In genomic region chr6:66272216-66272615, GRCm38 (mm10) we compare ENCODE assay signal across 1 mouse cellular context.
TF ChIP-seq lines count a peak whose summit lies in the region.

No protein-coding gene starts in this region.

TF ChIP-seq in MEL, 35 proteins besides CTCF, POLR2A, EP300 and RAD21 (continued from another document):
- TF ChIP-seq MEF2A (IDR thresholded peaks at IDR 0.05; ENCODE audit: extremely low read depth, insufficient replicate concordance, low read depth, low read length, poor library complexity, severe bottlenecking) (peak; percentile 86; the same call in 1 of the 2 replicates), SIN3A (IDR thresholded peaks at IDR 0.05; ENCODE audit: low read length) (peak; percentile 94), MXI1 (IDR thresholded peaks at IDR 0.05; ENCODE audit: low read depth, low read length) (peak; percentile 83), CHD1 (IDR thresholded peaks at IDR 0.05; ENCODE audit: low read depth, low read length) (0 out of 2 replicates have a peak, but pooled peaks have one; percentile 47), ZNF384 (IDR thresholded peaks at IDR 0.05; ENCODE audit: low read depth, low read length) (no peak)
